Mouse (Mus musculus) embryonic fibroblast, embryonic 13.5 days (primary cell): ENCODE results near the gene Oas1f.

Source experiments
- CTCF ChIP-seq: IDR thresholded peaks from 2 replicates; pipeline ENCODE4 v1.5.1; 2011; ENCODE audit warnings: mild to moderate bottlenecking, control low read depth, low read length, moderate library complexity, borderline replicate concordance; ENCODE audit not compliant: insufficient read depth
- POLR2A ChIP-seq: IDR thresholded peaks from 2 replicates; pipeline ENCODE4 v1.6.1; 2011; ENCODE audit warnings: low read depth, mild to moderate bottlenecking, control low read depth, low read length, moderate library complexity

GRCm38 (mm10) chr5:120803596-120803995 is 43.6 kb upstream of the Oas1f start:
- TF ChIP-seq CTCF (no peak), POLR2A (no peak)
